In genomic region chr7:49515012-49515411, GRCm38 (mm10) we compare ENCODE assay signal across 17 mouse cellular contexts.
DNase-seq lines count a peak whose midpoint lies in the region; ATAC-seq and TF ChIP-seq lines count a peak whose summit lies in the region.
"Had no signal": no experiment of that assay in that cellular context is flagged by ENCODE, and none has a peak within 500 bp of the region (broad histone marks: within the 10 kb centered on the region; RNA-seq: fewer than 3 reads in every experiment).

No protein-coding gene starts in this region.

- H3K4me1 ChIP-seq in liver, embryonic 16.5 days (ENCODE audit: control insufficient read depth, low read depth, low read length), result peaks cover 5% of the 10 kb centered on the region
- peaks cover under 1% of the 10 kb centered on the region; the same call in 1 of the 2 replicates for H3K4me1 ChIP-seq in liver, postnatal 0 days (ENCODE audit: insufficient read depth)
- H3K4me1 ChIP-seq in kidney, embryonic 15.5 days, result peaks cover 61% of the 10 kb centered on the region
- peaks cover 26% of the 10 kb centered on the region for H3K4me1 ChIP-seq in heart, embryonic 10.5 days
- H3K4me1 ChIP-seq in intestine, embryonic 15.5 days (replicated peaks), result peaks cover 2% of the 10 kb centered on the region

- no peaks in the 10 kb centered on the region for H3K36me3 ChIP-seq in liver, embryonic 16.5 days (ENCODE audit: control insufficient read depth, insufficient read depth)
- H3K36me3 ChIP-seq in liver, postnatal 0 days (replicated peaks; ENCODE audit: insufficient read depth, low read length), result no peaks in the 10 kb centered on the region
- H3K36me3 ChIP-seq in kidney, embryonic 15.5 days, result no peaks in the 10 kb centered on the region
- H3K36me3 ChIP-seq in heart, embryonic 10.5 days, result no peaks in the 10 kb centered on the region
- no peaks in the 10 kb centered on the region for H3K36me3 ChIP-seq in intestine, embryonic 15.5 days
- H3K36me3 ChIP-seq: embryonic facial prominence, embryonic 13.5 days; limb, embryonic 13.5 days; liver, embryonic 13.5 days had no signal

- no peak overlapping the region for H3K4me2 ChIP-seq in liver, embryonic 16.5 days (ENCODE audit: low read depth, low read length)
- no peak overlapping the region for H3K4me2 ChIP-seq in liver, postnatal 0 days (ENCODE audit: low read depth, low read length)
- no peak overlapping the region for H3K4me2 ChIP-seq in kidney, embryonic 15.5 days
- no peak overlapping the region for H3K4me2 ChIP-seq in intestine, embryonic 15.5 days (replicated peaks)
- H3K4me2 ChIP-seq: embryonic facial prominence, embryonic 13.5 days; hindbrain, embryonic 14.5 days; limb, embryonic 13.5 days; liver, embryonic 13.5 days had no signal

- no peak overlapping the region for H3K9ac ChIP-seq in liver, embryonic 16.5 days (ENCODE audit: low read depth, low read length)
- no peak overlapping the region for H3K9ac ChIP-seq in liver, postnatal 0 days (replicated peaks)
- no peak overlapping the region for H3K9ac ChIP-seq in kidney, embryonic 15.5 days
- H3K9ac ChIP-seq in intestine, embryonic 15.5 days, result no peak overlapping the region
- H3K9ac ChIP-seq: embryonic facial prominence, embryonic 13.5 days; hindbrain, embryonic 14.5 days; limb, embryonic 13.5 days; liver, embryonic 13.5 days had no signal

- TF ChIP-seq CTCF in liver, postnatal 0 days (IDR thresholded peaks at IDR 0.05; ENCODE audit: low read depth), result no peak

- no peaks in the 10 kb centered on the region for H3K27me3 ChIP-seq in liver, embryonic 16.5 days (ENCODE audit: control insufficient read depth, insufficient read depth, low read depth, low read length)
- H3K27me3 ChIP-seq in liver, postnatal 0 days (ENCODE audit: insufficient read depth, low read length), result no peaks in the 10 kb centered on the region
- no peaks in the 10 kb centered on the region for H3K27me3 ChIP-seq in kidney, embryonic 15.5 days
- no peaks in the 10 kb centered on the region for H3K27me3 ChIP-seq in heart, embryonic 10.5 days (ENCODE audit: insufficient read depth, poor library complexity, severe bottlenecking)
- H3K27me3 ChIP-seq in intestine, embryonic 15.5 days (replicated peaks), result no peaks in the 10 kb centered on the region
- H3K27me3 ChIP-seq: liver, embryonic 13.5 days had no signal

- no peak overlapping the region for H3K4me3 ChIP-seq in liver, embryonic 16.5 days (ENCODE audit: low read depth, low read length)
- H3K4me3 ChIP-seq in liver, postnatal 0 days (ENCODE audit: low read depth, low read length), result no peak overlapping the region
- H3K4me3 ChIP-seq in kidney, embryonic 15.5 days (replicated peaks), result no peak overlapping the region
- H3K4me3 ChIP-seq in heart, embryonic 10.5 days, result no peak overlapping the region
- H3K4me3 ChIP-seq in intestine, embryonic 15.5 days (replicated peaks), result no peak overlapping the region
- H3K4me3 ChIP-seq: embryonic facial prominence, embryonic 13.5 days; limb, embryonic 13.5 days; liver, embryonic 13.5 days had no signal

- peak; percentile 39; the same call in 1 of the 2 replicates for ATAC-seq in liver, embryonic 16.5 days (ENCODE audit: low read depth)
- no peak for ATAC-seq in liver, postnatal 0 days
- ATAC-seq in hematopoietic stem cell, adult 5-6 weeks (replicated peaks in 1 of 2; ENCODE audit: insufficient read depth in 1 of 2, low FRiP score in 2 of 2, low TSS enrichment in 1 of 2, low read depth in 1 of 2, poor library complexity in 2 of 2, severe bottlenecking in 2 of 2), result peak; percentile 29 to 53
- peak; percentile 55; the same call in 1 of the 2 replicates for ATAC-seq in kidney, embryonic 15.5 days (replicated peaks; ENCODE audit: low FRiP score)
- peak; percentile 29; the same call in 1 of the 2 replicates for ATAC-seq in megakaryocyte progenitor cell, adult 5-6 weeks (replicated peaks; ENCODE audit: poor library complexity)
- ATAC-seq in intestine, embryonic 15.5 days, result no peak
- ATAC-seq: forebrain, embryonic 16.5 days had no signal

- no peak overlapping the region for H3K27ac ChIP-seq in liver, embryonic 16.5 days (ENCODE audit: low read length)
- no peak overlapping the region for H3K27ac ChIP-seq in liver, postnatal 0 days (ENCODE audit: low read depth)
- peak overlapping the region; percentile 69 for H3K27ac ChIP-seq in kidney, embryonic 15.5 days
- H3K27ac ChIP-seq in heart, embryonic 10.5 days, result no peak overlapping the region
- no peak overlapping the region for H3K27ac ChIP-seq in intestine, embryonic 15.5 days
- H3K27ac ChIP-seq: embryonic facial prominence, embryonic 13.5 days; hindbrain, embryonic 14.5 days; limb, embryonic 13.5 days; liver, embryonic 13.5 days had no signal

- H3K9me3 ChIP-seq in liver, embryonic 16.5 days (replicated peaks; ENCODE audit: control insufficient read depth, low read length), result no peaks in the 10 kb centered on the region
- H3K9me3 ChIP-seq in liver, postnatal 0 days (ENCODE audit: low read length), result no peaks in the 10 kb centered on the region
- H3K9me3 ChIP-seq in kidney, embryonic 15.5 days (replicated peaks), result no peaks in the 10 kb centered on the region
- no peaks in the 10 kb centered on the region for H3K9me3 ChIP-seq in heart, embryonic 10.5 days
- H3K9me3 ChIP-seq in intestine, embryonic 15.5 days, result no peaks in the 10 kb centered on the region
- H3K9me3 ChIP-seq: embryonic facial prominence, embryonic 13.5 days; limb, embryonic 13.5 days; liver, embryonic 13.5 days had no signal

- no peak for DNase-seq in liver, postnatal 0 days
- DNase-seq in heart, embryonic 10.5 days (ENCODE audit: low spot score), result no peak
- DNase-seq: adrenal gland, adult 2 months; cerebellum, adult 2 months; heart, postnatal 14 days; liver, embryonic 13.5 days; retina, postnatal 1 day; thymus, adult 2 months had no signal

- no peak for TF ChIP-seq EP300 in liver, postnatal 0 days (IDR thresholded peaks at IDR 0.05; ENCODE audit: low read depth)

- 61% methylated on average over 2 of the region's 2 CpGs for WGBS in liver, embryonic 16.5 days (ENCODE audit: insufficient replicate concordance)
- WGBS in liver, postnatal 0 days (ENCODE audit: insufficient replicate concordance), result 59% methylated on average over 2 of the region's 2 CpGs
- 53% methylated on average over 2 of the region's 2 CpGs for WGBS in kidney, embryonic 15.5 days
- WGBS in heart, embryonic 10.5 days, result 87% methylated on average over 2 of the region's 2 CpGs
- 76% methylated on average over 2 of the region's 2 CpGs for WGBS in intestine, embryonic 15.5 days

Comparison
In these comparisons a context has a peak if more than half of its experiments do, and no peak if none do; other contexts are left out.
1. ATAC-seq: peak in liver, embryonic 16.5 days (single experiment), hematopoietic stem cell, adult 5-6 weeks (2 of 2), kidney, embryonic 15.5 days (single experiment) and megakaryocyte progenitor cell, adult 5-6 weeks (single experiment); none in liver, postnatal 0 days (single experiment) and intestine, embryonic 15.5 days (single experiment).